Mouse (Mus musculus) heart, embryonic 15.5 days (tissue): ENCODE measurements at regions not wholly inside any gene's neighbourhood (a gene's known extent, or its start where the extent isn't known, plus 50 kb on each side); places are given as distances from the start of the nearest gene placed in this dataset.
"Not testable (repeated sequence)": the region's sequence is repeated elsewhere in the genome, so short reads cannot be mapped to it uniquely, and the experiment has no call there.

Experiments
- ATAC-seq: fragments of 200-750 bp; cut with Nextera tagmentation; replicated peaks from 2 replicates; pipeline ENCODE4 v1.8.0; 2017; ENCODE audit warnings: low read depth, moderate TSS enrichment; ENCODE audit not compliant: insufficient number of reproducible peaks, insufficient read depth, low FRiP score
- H3K27ac ChIP-seq: fragments of 300-500 bp; sonication (generic); 2 replicates; pipeline ENCODE4 v1.5.1; 2015; ENCODE audit warnings: mild to moderate bottlenecking, inconsistent platforms
- H3K27me3 ChIP-seq: fragments of 300-500 bp; sonication (generic); 2 replicates; pipeline ENCODE4 v1.6.1; 2015; ENCODE audit warnings: inconsistent platforms
- H3K36me3 ChIP-seq: fragments of 300-500 bp; sonication (generic); 2 replicates; pipeline ENCODE4 v1.6.1; 2015; ENCODE audit warnings: mild to moderate bottlenecking, inconsistent platforms
- H3K4me1 ChIP-seq: fragments of 300-500 bp; sonication (generic); replicated peaks from 2 replicates; pipeline ENCODE4 v1.6.1; 2015; ENCODE audit warnings: inconsistent platforms
- H3K4me2 ChIP-seq: fragments of 300-500 bp; sonication (generic); 2 replicates; pipeline ENCODE4 v1.6.1; 2015; ENCODE audit warnings: inconsistent platforms, mild to moderate bottlenecking, moderate library complexity
- H3K4me3 ChIP-seq: fragments of 300-500 bp; sonication (generic); 2 replicates; pipeline ENCODE4 v1.5.1; 2015; ENCODE audit warnings: mild to moderate bottlenecking, inconsistent platforms
- H3K9ac ChIP-seq: fragments of 300-500 bp; sonication (generic); 2 replicates; pipeline ENCODE4 v1.6.1; 2015; ENCODE audit warnings: mild to moderate bottlenecking, inconsistent platforms
- H3K9me3 ChIP-seq: fragments of 300-500 bp; sonication (generic); replicated peaks from 2 replicates; pipeline ENCODE4 v1.6.1; 2016; ENCODE audit warnings: inconsistent platforms
- WGBS: fragments of 180-500 bp; shearing (Covaris S2); methylation state at CpG from one replicate; pipeline ENCODE4 v1.1.7; 2015; ENCODE audit warnings: mixed read lengths; 5-methylcytosine and 5-hydroxymethylcytosine counted together

DNA sequence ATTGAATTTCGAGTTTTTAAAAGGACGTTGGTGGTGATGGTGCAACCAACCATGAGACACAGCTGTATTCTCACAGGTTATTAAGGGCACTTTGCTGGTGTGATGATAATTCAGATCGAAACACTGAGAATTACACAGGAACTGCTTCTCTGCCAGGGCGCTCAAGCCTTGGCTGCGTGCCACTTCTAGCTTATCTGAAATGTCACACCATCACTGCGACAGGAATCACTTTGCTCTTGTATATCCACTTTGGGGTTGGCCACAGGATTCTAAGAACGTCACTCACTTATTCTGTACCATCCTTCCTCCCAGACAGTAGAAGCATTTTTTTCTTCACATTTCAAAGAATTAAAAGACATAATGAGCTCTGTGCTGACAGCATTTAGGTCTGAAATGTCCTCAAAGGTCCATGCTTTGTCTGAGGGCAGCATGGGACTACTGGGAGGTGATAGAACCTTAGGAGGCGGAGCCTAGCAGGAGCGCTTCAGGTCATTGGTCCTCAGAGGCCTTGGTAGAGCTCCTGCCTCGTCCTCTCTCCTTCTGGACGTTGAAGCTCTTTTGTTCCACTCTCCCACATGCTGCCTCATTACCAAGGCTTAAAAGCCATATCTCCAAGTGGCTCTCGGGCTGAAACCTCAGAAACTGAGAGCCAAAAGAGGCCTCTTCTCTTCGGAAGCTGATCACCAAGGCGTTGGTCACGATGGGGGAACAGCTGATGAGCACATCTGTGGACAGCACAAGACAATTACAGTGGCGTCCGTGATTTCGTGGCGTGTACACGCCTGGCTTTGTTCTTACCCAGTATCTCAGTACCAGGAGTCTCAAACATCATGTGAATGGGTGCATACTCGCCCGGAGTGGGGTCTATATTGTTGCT is 167.7 kb downstream of the Enc1 start:
- ATAC-seq, result no peak
- 55% methylated on average over 22 of the region's 22 CpGs for WGBS
- Histone ChIP-seq H3K27me3 (peaks cover 30% of the 10 kb centered on the region), H3K9me3 (no peaks in the 10 kb centered on the region), H3K4me3 (no peak overlapping the region), H3K4me2 (0 out of 2 replicates have a peak overlapping the region, but pooled peaks have one; percentile 7), H3K27ac (no peak overlapping the region), H3K4me1 (peaks cover 22% of the 10 kb centered on the region), H3K36me3 (no peaks in the 10 kb centered on the region), H3K9ac (no peak overlapping the region)

DNA sequence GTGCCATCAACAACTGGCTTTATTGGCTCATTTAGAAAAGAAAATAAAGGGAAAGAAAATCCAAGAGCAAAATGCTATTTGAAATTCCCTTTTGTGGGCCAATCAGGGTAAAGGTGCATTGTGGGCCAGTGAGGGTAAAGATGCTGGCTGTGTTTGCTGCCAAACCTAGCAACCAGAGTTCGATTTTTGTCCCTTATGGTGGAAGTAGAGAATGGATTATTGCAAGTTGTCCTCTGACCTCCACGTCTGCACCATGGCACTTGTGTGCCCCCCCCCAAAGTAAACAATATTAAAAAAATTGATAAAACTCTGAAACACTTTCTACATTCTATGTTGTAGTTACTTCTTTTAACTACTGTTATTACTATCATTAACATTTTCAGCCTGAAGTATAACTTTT is 166.9 kb downstream of the Enc1 start:
- ATAC-seq, result no peak
- no peaks in the 10 kb centered on the region for H3K9me3 ChIP-seq
- no peak overlapping the region for H3K4me2 ChIP-seq
- H3K27me3 ChIP-seq, result peaks cover 35% of the 10 kb centered on the region
- no peak overlapping the region for H3K4me3 ChIP-seq
- 76% methylated on average over 2 of the region's 2 CpGs for WGBS
- H3K27ac ChIP-seq, result no peak overlapping the region
- no peak overlapping the region for H3K9ac ChIP-seq
- peaks cover 22% of the 10 kb centered on the region for H3K4me1 ChIP-seq
- H3K36me3 ChIP-seq, result no peaks in the 10 kb centered on the region

DNA sequence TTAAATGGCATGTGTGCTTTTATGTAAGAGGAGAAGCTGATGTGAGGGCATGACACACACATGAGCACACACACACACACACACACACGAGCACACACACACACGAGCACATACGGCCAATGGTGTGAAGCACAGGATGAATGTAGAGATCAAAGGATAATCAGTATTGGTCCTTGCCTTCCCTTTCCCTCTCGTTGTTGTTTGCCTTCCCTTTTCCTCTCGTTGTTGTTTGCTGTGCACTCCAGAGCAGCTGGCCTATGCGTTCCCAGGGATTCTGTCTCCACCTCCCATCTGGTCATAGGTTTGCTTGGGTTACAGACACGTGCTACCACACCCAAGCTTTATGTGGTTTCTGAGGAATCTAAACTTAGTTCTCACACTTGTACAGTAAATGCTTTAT is 165.8 kb downstream of the Enc1 start:
- Histone ChIP-seq H3K4me2 (no peak overlapping the region), H3K4me3 (no peak overlapping the region), H3K27ac (no peak overlapping the region), H3K9me3 (no peaks in the 10 kb centered on the region), H3K4me1 (peaks cover 22% of the 10 kb centered on the region), H3K9ac (no peak overlapping the region), H3K27me3 (peaks cover 37% of the 10 kb centered on the region), H3K36me3 (no peaks in the 10 kb centered on the region)
- WGBS, result 51% methylated on average over 7 of the region's 7 CpGs
- ATAC-seq, result no peak

DNA sequence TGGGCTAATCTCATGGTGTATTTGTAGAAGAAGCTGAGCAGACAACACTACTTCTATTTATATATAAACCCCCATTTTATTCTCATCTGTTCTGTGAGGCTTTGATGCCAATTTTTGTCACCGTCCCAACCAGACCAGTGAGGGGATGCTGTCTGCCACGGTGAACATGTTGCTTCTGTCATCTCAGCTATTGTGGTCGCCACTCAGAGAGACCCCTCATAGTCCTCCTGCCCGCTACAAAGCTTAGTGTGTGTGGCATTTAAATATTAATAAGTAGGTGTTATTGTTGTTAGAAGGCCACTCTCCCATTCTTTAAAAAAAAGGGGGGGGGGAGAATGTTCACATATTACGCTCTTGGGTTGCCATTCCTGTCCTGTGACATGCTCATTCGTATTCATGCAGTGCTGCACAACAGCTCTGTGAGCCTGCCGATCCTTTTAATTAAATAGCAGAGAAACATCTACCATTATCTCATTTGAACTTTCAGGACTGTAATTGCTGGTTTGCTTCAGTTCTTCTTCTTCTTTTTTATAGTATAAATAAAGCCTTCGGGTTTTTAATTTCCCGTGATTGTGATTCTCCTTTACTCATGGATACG is 161.4 kb downstream of the Enc1 start:
- Histone ChIP-seq H3K27ac (no peak overlapping the region), H3K36me3 (no peaks in the 10 kb centered on the region), H3K9ac (no peak overlapping the region), H3K4me1 (no peaks in the 10 kb centered on the region), H3K4me2 (no peak overlapping the region), H3K27me3 (peaks cover 44% of the 10 kb centered on the region), H3K4me3 (no peak overlapping the region), H3K9me3 (no peaks in the 10 kb centered on the region)
- 88% methylated on average over 10 of the region's 10 CpGs for WGBS
- no peak for ATAC-seq

DNA sequence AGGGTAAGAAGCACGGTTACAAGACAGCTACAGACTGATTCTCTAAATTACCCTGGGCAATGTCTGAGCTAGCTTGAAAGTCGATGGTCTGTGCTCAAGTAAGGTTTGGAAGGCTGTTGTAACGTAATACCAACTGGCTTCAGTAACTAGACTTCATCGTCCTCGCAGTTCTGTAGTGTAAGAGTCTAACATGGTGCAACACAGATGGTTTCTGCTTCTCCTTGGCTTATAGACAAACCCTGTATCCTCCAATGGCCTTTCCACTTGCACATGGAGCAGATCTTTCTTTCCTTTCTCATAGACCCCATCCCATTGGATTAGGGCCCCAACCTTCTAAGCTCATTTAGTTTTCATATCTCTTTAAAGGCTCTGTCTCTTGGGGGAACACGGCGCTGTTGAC is 160.7 kb downstream of the Enc1 start:
- Histone ChIP-seq H3K4me3 (no peak overlapping the region), H3K9ac (no peak overlapping the region), H3K27me3 (peaks cover 38% of the 10 kb centered on the region), H3K4me1 (no peaks in the 10 kb centered on the region), H3K9me3 (no peaks in the 10 kb centered on the region), H3K27ac (no peak overlapping the region), H3K4me2 (no peak overlapping the region), H3K36me3 (no peaks in the 10 kb centered on the region)
- no peak for ATAC-seq
- 88% methylated on average over 7 of the region's 7 CpGs for WGBS

DNA sequence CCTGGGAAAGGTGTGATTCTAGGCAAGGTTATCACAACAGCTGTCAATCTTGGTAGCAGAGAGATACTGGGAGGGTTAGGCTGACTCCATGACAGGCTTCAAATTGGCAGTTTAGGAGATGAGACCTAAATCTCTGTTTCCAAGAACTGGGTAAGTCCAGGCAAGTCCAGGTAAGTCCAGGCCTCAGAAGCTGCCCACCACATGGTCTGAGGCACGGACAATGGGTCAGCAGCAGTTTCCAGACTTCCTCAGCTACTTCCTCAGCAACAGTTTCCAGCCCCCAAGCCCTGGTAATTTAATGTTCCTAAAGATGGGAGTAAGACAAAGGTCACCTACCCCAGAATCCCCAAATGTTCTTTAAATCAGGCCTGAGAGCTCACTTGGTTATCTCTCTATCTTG is 157.1 kb downstream of the Enc1 start:
- Histone ChIP-seq H3K27me3 (peaks cover 24% of the 10 kb centered on the region), H3K9me3 (no peaks in the 10 kb centered on the region), H3K9ac (no peak overlapping the region), H3K27ac (no peak overlapping the region), H3K4me3 (no peak overlapping the region), H3K4me1 (no peaks in the 10 kb centered on the region), H3K4me2 (no peak overlapping the region), H3K36me3 (no peaks in the 10 kb centered on the region)
- ATAC-seq, result no peak
- 82% methylated on average over 1 of the region's 1 CpGs for whole genome bisulfite sequencing

DNA sequence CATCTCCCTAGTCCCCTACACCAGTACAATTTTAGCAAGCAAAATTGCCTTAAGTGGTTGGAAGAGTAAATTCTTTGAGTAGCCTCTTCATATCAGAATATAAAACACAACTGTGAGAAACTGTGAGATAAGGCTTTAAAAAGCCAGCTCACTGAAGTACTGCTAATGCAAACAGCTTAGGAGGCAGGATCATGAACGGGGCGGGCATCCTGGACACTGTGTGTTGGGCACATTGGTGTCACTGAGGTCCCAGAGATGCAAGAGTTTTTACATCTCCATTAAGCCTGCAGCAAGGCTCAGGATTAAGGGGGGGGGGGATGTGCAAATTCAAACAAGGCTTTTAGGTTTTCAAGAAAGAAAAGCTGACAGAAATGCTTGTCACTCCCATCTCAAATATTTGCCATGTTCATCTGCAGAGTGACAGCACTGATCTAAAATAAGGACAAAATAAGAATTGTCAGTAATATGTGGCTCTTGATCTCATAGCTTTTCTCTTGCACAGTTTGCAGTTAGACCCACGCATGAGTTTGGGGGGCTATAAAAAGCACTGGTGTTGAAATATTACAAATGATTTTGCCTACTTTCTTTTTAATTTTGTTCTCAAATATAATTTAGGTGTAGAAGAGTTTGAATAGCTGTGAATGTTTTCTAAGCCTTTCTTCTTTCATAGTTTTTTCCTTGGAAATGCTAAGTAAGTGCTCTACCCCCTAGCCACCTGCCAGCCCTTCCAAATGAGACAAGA is 156.2 kb downstream of the Enc1 start:
- H3K27me3 ChIP-seq, result peaks cover 24% of the 10 kb centered on the region
- H3K9ac ChIP-seq, result no peak overlapping the region
- H3K27ac ChIP-seq, result no peak overlapping the region
- H3K4me2 ChIP-seq, result no peak overlapping the region
- no peaks in the 10 kb centered on the region for H3K4me1 ChIP-seq
- H3K4me3 ChIP-seq, result no peak overlapping the region
- ATAC-seq, result no peak
- no peaks in the 10 kb centered on the region for H3K36me3 ChIP-seq
- no peaks in the 10 kb centered on the region for H3K9me3 ChIP-seq
- 65% methylated on average over 3 of the region's 3 CpGs for WGBS

DNA sequence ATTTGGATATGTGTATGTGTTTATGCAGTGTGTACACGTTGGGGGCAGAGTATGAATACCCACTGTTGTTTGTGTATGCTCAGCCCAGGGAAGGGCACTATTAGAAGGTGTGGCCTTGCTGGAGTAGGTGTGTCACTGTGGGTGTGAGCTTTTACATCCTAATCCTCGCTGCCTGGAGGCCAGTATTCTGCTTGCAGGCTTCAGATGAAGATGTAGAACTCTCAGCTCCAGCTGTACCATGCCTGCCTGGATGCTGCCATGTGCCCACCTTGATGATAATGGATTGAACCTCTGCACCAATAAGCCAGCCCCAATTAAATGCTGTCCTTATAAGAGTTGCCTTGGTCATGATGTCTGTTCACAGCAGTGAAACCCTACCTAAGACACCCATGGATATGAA is 155.4 kb downstream of the Enc1 start:
- not testable (repeated sequence) for H3K9ac ChIP-seq, H3K36me3 ChIP-seq, H3K4me2 ChIP-seq, H3K27ac ChIP-seq, ATAC-seq, H3K4me1 ChIP-seq, H3K9me3 ChIP-seq, H3K4me3 ChIP-seq
- peaks cover 24% of the 10 kb centered on the region for H3K27me3 ChIP-seq
- 82% methylated on average over 2 of the region's 2 CpGs for WGBS

DNA sequence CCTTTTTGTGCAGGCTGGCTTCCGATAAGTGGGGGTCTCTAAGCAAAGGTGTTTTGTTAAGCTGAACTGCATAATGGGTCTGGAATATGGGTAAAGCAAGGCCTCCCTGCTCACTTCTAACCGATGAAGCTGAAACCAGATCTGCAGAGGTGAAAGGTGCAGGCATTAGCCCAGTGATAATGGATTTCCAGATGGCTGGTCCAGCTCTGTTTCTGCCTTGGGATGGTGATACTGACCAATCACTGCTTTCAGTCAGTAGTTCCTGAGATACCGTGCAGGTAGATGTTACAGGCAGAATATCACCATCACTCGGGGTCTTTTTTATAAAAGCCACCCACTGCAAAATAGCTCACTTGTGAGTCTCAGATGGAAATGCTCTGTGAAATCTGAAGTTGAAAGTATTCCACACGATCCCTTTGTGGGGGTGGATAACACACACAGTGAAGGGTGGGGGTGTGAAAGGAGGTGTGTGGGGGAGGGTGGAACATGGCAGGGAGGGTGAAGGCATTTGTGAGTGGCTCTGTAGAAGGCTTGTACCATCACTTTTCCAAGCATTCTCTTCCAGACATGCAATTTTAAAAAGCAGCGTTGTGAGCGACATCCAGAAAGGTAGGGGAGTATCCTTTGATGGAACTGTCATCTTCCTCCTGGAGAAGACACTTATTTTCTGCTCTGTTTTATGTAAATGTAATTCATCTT is 154.0 kb downstream of the Enc1 start:
- no peak overlapping the region for H3K27ac ChIP-seq
- no peak overlapping the region for H3K4me2 ChIP-seq
- H3K36me3 ChIP-seq, result no peaks in the 10 kb centered on the region
- 0 out of 2 replicates have a peak, but pooled peaks cover 3% of the 10 kb centered on the region for H3K4me1 ChIP-seq
- no peak overlapping the region for H3K4me3 ChIP-seq
- no peak for ATAC-seq
- H3K27me3 ChIP-seq, result peaks cover 17% of the 10 kb centered on the region; the same call in 1 of the 2 replicates
- H3K9me3 ChIP-seq, result no peaks in the 10 kb centered on the region
- 69% methylated on average over 7 of the region's 7 CpGs for WGBS
- H3K9ac ChIP-seq, result no peak overlapping the region

DNA sequence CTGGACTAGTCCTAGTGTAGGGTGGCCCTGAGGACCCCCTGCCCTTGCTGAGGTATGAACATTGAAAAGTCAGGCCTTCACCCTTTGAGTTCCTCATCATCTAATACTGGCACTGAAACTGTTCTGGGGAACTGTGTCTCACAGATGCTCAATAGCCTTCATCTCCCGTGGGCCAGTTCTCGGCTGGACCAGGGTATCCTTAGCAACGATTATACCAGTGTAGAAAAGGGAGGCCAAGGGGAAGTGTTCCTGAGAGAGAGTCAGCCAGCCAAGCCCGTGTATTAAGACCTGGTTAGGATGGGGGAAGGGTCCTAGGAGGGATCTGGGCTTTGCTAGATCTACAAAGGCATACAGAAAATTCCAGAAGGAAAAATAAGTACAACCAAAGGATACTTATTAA is 153.2 kb downstream of the Enc1 start:
- Histone ChIP-seq H3K9ac (no peak overlapping the region), H3K9me3 (no peaks in the 10 kb centered on the region), H3K27me3 (peaks cover 14% of the 10 kb centered on the region; the same call in 1 of the 2 replicates), H3K27ac (no peak overlapping the region), H3K4me3 (no peak overlapping the region), H3K4me2 (no peak overlapping the region), H3K36me3 (no peaks in the 10 kb centered on the region), H3K4me1 (peaks cover 6% of the 10 kb centered on the region)
- 74% methylated on average over 4 of the region's 4 CpGs for whole genome bisulfite sequencing
- no peak for ATAC-seq

DNA sequence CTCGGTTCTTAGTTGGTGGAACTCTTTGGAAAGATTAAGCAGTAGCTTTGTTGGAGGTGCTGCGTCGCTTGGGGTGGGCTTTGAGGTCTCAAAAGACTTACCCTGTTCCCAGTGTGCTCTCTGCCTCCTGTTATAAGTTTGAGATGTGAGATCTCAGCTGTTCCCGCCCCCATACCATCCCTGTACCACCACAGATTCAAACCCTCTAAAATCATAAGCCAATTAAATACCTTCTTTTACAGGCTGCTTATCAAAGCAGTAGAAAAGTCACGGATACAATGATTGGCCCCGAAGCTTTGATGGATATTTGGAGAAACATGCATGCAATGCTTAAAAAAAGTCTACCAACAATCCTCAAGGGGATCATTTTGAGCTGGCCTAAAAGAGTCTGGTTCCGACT is 152.6 kb downstream of the Enc1 start:
- H3K4me3 ChIP-seq, result no peak overlapping the region
- no peaks in the 10 kb centered on the region for H3K36me3 ChIP-seq
- H3K27me3 ChIP-seq, result peaks cover 12% of the 10 kb centered on the region
- H3K27ac ChIP-seq, result no peak overlapping the region
- H3K4me1 ChIP-seq, result peaks cover 12% of the 10 kb centered on the region
- WGBS, result 88% methylated on average over 7 of the region's 7 CpGs
- no peak overlapping the region for H3K4me2 ChIP-seq
- H3K9ac ChIP-seq, result no peak overlapping the region
- H3K9me3 ChIP-seq, result no peaks in the 10 kb centered on the region
- no peak for ATAC-seq
